Mouse (Mus musculus) T-helper 2 cell (primary cell): ENCODE results near the gene Cavin3.

ENCODE experiments used
- in situ Hi-C: fragments of 300-600 bp; cut with MboI, MseI; formaldehyde crosslinking; loops from one replicate; pipeline ENCODE4 v1.15.1; 2025; ENCODE audit warnings: high pct_unique_total_duplicates

The Cavin3 gene

GRCm38 (mm10) chr7:105481505-105482411 is at the start of gene Cavin3:
Gene Cavin3, minus strand, starts transcription at chr7:105482300.
- in situ Hi-C loops: loop anchor here (25.0 kb wide), 1 partner anchor 1294 kb away; the partner anchor contains the start of genes Olfr648 and Olfr649

GRCm38 (mm10) chr7:105528094-105528493 is 46.0 kb upstream of the Cavin3 start:
- in situ Hi-C loops: loop anchor here (5.0 kb wide), 1 partner anchor 116 kb away; no protein-coding TSS in a partner anchor

GRCm38 (mm10) chr7:105527306-105527937 is 45.3 kb upstream of the Cavin3 start:
- in situ Hi-C loops: loop anchor here (5.0 kb wide), 1 partner anchor 115 kb away; no protein-coding TSS in a partner anchor

- in situ Hi-C loops: no loop called here
These were observed 42.1 kb upstream of the Cavin3 start for GRCm38 (mm10) chr7:105524222-105524621.

GRCm38 (mm10) chr7:105520201-105520600 is 38.1 kb upstream of the Cavin3 start:
- in situ Hi-C loops: no loop called here

GRCm38 (mm10) chr7:105519771-105520170 is 37.7 kb upstream of the Cavin3 start:
- in situ Hi-C loops: loop anchor here (10.0 kb wide), 1 partner anchor 265 kb away; no protein-coding TSS in a partner anchor

GRCm38 (mm10) chr7:105519336-105519735 is 37.2 kb upstream of the Cavin3 start:
- in situ Hi-C loops: loop anchor here (10.0 kb wide), 1 partner anchor 265 kb away; no protein-coding TSS in a partner anchor

- in situ Hi-C loops: loop anchor here (10.0 kb wide), 1 partner anchor 262 kb away; no protein-coding TSS in a partner anchor
These were observed 34.7 kb upstream of the Cavin3 start for GRCm38 (mm10) chr7:105516669-105517360.

GRCm38 (mm10) chr7:105515178-105515577 is 33.1 kb upstream of the Cavin3 start:
- in situ Hi-C loops: loop anchor here (10.0 kb wide), 1 partner anchor 260 kb away; no protein-coding TSS in a partner anchor

GRCm38 (mm10) chr7:105514561-105514960 is 32.5 kb upstream of the Cavin3 start:
- in situ Hi-C loops: loop anchor here (10.0 kb wide), 1 partner anchor 260 kb away; no protein-coding TSS in a partner anchor

- in situ Hi-C loops: loop anchor here (10.0 kb wide), 1 partner anchor 259 kb away; no protein-coding TSS in a partner anchor
These were observed 31.8 kb upstream of the Cavin3 start for GRCm38 (mm10) chr7:105513845-105514291.

- in situ Hi-C loops: loop anchor here (10.0 kb wide), 1 partner anchor 255 kb away; no protein-coding TSS in a partner anchor
These were observed 28.0 kb upstream of the Cavin3 start for GRCm38 (mm10) chr7:105510143-105510542.

GRCm38 (mm10) chr7:105507257-105507656 is 25.2 kb upstream of the Cavin3 start:
- in situ Hi-C loops: loop anchor here (10.0 kb wide), 1 partner anchor 462 kb away; no protein-coding TSS in a partner anchor

GRCm38 (mm10) chr7:105501984-105502383 is 19.9 kb upstream of the Cavin3 start:
- in situ Hi-C loops: loop anchor here (10.0 kb wide), 1 partner anchor 457 kb away; no protein-coding TSS in a partner anchor

GRCm38 (mm10) chr7:105499676-105500075 is 17.6 kb upstream of the Cavin3 start:
- in situ Hi-C loops: loop anchor here (10.0 to 25.0 kb wide), 2 partner anchors 455 to 1312 kb away; partner anchors contain the start of genes Olfr648 and Olfr649

GRCm38 (mm10) chr7:105498854-105499492 is 16.9 kb upstream of the Cavin3 start:
- in situ Hi-C loops: loop anchor here (25.0 kb wide), 1 partner anchor 1312 kb away; the partner anchor contains the start of genes Olfr648 and Olfr649

- in situ Hi-C loops: loop anchor here (25.0 kb wide), 1 partner anchor 1311 kb away; the partner anchor contains the start of genes Olfr648 and Olfr649
These were observed 15.8 kb upstream of the Cavin3 start for GRCm38 (mm10) chr7:105497881-105498280.

- in situ Hi-C loops: loop anchor here (25.0 kb wide), 1 partner anchor 1300 kb away; the partner anchor contains the start of genes Olfr648 and Olfr649
These were observed 5.2 kb upstream of the Cavin3 start for GRCm38 (mm10) chr7:105487104-105487876.

GRCm38 (mm10) chr7:105485029-105485428 is 2.9 kb upstream of the Cavin3 start:
- in situ Hi-C loops: loop anchor here (25.0 kb wide), 1 partner anchor 1298 kb away; the partner anchor contains the start of genes Olfr648 and Olfr649
